In the genomic region with DNA sequence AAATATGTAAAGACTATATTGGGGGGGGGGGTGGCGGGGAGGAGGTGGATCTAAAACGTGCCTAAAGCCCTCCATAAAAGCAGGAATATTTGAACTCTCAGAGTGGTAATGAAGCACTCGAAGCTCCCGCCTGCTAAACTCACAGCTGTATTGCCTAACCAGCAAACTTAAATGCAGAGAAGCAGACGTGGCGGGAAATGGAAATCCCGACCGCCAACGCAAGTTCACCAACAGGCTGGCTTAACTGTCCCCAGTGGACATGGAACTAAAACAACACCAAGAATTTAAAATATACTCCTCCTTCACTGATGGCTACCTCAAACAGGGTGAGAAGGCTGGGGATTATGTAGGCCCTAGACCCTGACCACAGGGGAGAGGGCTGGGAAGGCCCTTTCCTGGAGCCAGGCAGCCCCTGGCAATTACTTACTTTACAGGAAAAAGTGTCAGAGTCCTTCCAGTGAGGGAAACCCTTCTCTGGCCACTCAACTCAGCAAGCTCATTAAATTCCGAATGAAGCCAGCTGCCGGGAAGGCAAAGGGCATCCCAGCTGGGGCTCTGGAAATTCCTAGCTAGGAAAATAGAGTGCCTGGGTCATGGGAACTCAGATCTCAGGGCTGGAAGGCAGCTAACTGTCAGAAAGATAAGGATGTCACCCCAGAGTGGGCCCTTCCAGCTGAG, we compare ENCODE assay signal across 8 mouse cellular contexts.
A peak's percentile ranks its signal among the peaks of the same experiment; 100 is the strongest.
DNase-seq lines count a peak whose midpoint lies in the region; ATAC-seq and TF ChIP-seq lines count a peak whose summit lies in the region.

No protein-coding gene starts in this region.

- H3K4me2 ChIP-seq in neural tube, embryonic 14.5 days (ENCODE audit: low read depth, low read length), result no peak overlapping the region

- no peak overlapping the region for H3K4me3 ChIP-seq in layer of hippocampus, adult 2 months
- no peak overlapping the region for H3K4me3 ChIP-seq in neural tube, embryonic 14.5 days (ENCODE audit: low read depth, low read length)

- no peaks in the 10 kb centered on the region for H3K9me3 ChIP-seq in neural tube, embryonic 14.5 days (ENCODE audit: control insufficient read depth, low read length)

- DNase-seq in layer of hippocampus, adult 2 months (ENCODE audit: low spot score in 2 of 2), result no peak
- DNase-seq in layer of hippocampus, postnatal 25 days (ENCODE audit: extremely low spot score in 1 of 2, low spot score in 1 of 2), result no peak
- peak; percentile 47 to 65 for DNase-seq in heart, postnatal 10 days
- DNase-seq in kidney, postnatal 4 days, result peak; percentile 78 to 85
- no peak for DNase-seq in cerebellum, postnatal 25 days
- no peak for DNase-seq in cerebellum, postnatal 10 days
- no peak for DNase-seq in adrenal gland, adult 2 months

- H3K9ac ChIP-seq in neural tube, embryonic 14.5 days (replicated peaks; ENCODE audit: low read depth, low read length), result no peak overlapping the region

- H3K36me3 ChIP-seq in neural tube, embryonic 14.5 days (ENCODE audit: control insufficient read depth, insufficient read depth, low read length), result no peaks in the 10 kb centered on the region

- peaks cover 5% of the 10 kb centered on the region; the same call in 1 of the 2 replicates for H3K4me1 ChIP-seq in neural tube, embryonic 14.5 days (ENCODE audit: control insufficient read depth, insufficient read depth, low read length)

- ATAC-seq in neural tube, embryonic 14.5 days (ENCODE audit: low read depth), result no peak

- peak overlapping the region; percentile 65 for H3K27ac ChIP-seq in layer of hippocampus, adult 2 months
- peak overlapping the region; percentile 35; the same call in 1 of the 2 replicates for H3K27ac ChIP-seq in neural tube, embryonic 14.5 days (ENCODE audit: low read depth, low read length)

- intact Hi-C loops in heart, postnatal 10 days (cut with DNase I), result loop anchor here (5.0 kb wide), 1 partner anchor 97 kb away; a partner anchor contains a TSS

- no peaks in the 10 kb centered on the region for H3K27me3 ChIP-seq in neural tube, embryonic 14.5 days (ENCODE audit: control insufficient read depth, insufficient read depth, low read length)

- 56% methylated on average over 11 of the region's 11 CpGs for WGBS in neural tube, embryonic 14.5 days

- no peak for TF ChIP-seq CTCF in layer of hippocampus, adult 2 months (conservative IDR thresholded peaks at IDR 0.05)

Comparison
In these comparisons a context has a peak if more than half of its experiments do, and no peak if none do; other contexts are left out.
1. DNase-seq: peak in heart, postnatal 10 days (2 of 2) and kidney, postnatal 4 days (2 of 2); none in layer of hippocampus, adult 2 months (0 of 2), layer of hippocampus, postnatal 25 days (0 of 2), cerebellum, postnatal 25 days (0 of 2), cerebellum, postnatal 10 days (0 of 2) and adrenal gland, adult 2 months (single experiment).